Comparison of ENCODE assay signal across 14 mouse cellular contexts in the genomic region with DNA sequence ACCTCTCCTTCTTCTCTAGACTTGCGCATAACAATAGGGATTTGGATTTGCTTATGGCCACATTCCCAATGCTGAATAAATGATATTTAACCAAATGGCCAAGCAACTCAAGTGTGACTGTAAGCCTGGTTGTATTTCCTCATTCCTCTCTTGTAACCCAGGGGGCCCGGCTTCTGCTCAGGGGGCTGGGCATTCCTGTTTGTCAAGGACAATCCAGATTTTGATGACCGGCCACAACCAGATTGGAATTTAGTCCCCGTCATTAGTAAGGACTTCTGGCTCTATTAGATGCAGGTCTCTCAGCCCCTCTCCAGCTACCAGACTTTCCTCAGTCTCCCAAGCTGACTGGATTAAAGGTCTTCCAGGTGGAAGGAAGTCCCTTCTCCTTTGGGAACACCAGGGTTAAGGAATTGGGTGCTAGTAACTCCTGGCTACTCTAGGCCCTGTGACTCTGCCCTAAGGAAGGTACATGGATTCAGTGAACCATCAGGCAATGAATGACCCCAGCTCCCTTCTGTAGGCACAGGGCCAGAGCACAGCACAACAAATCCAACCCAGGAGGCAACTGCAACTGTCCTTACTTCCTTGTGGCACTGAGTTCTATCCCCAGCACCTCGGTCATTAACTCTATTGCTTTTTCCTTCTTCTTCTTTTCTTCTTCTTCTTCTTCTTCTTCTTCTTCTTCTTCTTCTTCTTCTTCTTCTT.
"Had no signal": no experiment of that assay in that cellular context is flagged by ENCODE, and none has a peak within 500 bp of the region (broad histone marks: within the 10 kb centered on the region; RNA-seq: fewer than 3 reads in every experiment).

No protein-coding gene starts in this region.

- DNase-seq: left cerebral cortex, postnatal 4 days; lung, adult 18-20 months; lung, postnatal 4 days; midbrain, embryonic 14.5 days; retina, postnatal 1 day; thymus, adult 2 months; thymus, postnatal 25 days had no signal

- H3K4me2 ChIP-seq: intestine, embryonic 15.5 days; limb, embryonic 13.5 days; neural tube, embryonic 12.5 days; stomach, embryonic 15.5 days had no signal

- H3K27me3 ChIP-seq: intestine, embryonic 15.5 days; limb, embryonic 13.5 days; stomach, embryonic 15.5 days had no signal

- ATAC-seq: intestine, embryonic 15.5 days; lung, postnatal 0 days had no signal

- H3K4me3 ChIP-seq: intestine, embryonic 15.5 days; limb, embryonic 13.5 days; midbrain, embryonic 10.5 days; neural tube, embryonic 12.5 days; stomach, embryonic 15.5 days had no signal

- H3K36me3 ChIP-seq: intestine, embryonic 15.5 days; limb, embryonic 13.5 days; midbrain, embryonic 10.5 days; neural tube, embryonic 12.5 days; stomach, embryonic 15.5 days had no signal

- H3K27ac ChIP-seq: intestine, embryonic 15.5 days; limb, embryonic 13.5 days; liver, embryonic 14.5 days; midbrain, embryonic 10.5 days; neural tube, embryonic 12.5 days; stomach, embryonic 15.5 days had no signal

- H3K9me3 ChIP-seq: intestine, embryonic 15.5 days; limb, embryonic 13.5 days; midbrain, embryonic 10.5 days; neural tube, embryonic 12.5 days; stomach, embryonic 15.5 days had no signal

- H3K9ac ChIP-seq: intestine, embryonic 15.5 days; limb, embryonic 13.5 days; liver, embryonic 14.5 days; neural tube, embryonic 12.5 days; stomach, embryonic 15.5 days had no signal
